Mouse (Mus musculus) midbrain, embryonic 11.5 days (tissue): ENCODE data around the gene Gtf2i. TPM values are rescaled to one million over a fixed set of nuclear protein-coding genes. Genes with fewer than 3 reads are reported as not detected.

Experiments used
- ATAC-seq: fragments of 200-750 bp; cut with Nextera tagmentation; 2 replicates; pipeline ENCODE4 v1.8.0; 2017; ENCODE audit warnings: moderate TSS enrichment, moderate library complexity; ENCODE audit not compliant: low FRiP score
- DNase-seq: peaks from one replicate; pipeline ENCODE4 v3.0.0; 2015; ENCODE audit warnings: low spot score; ENCODE audit errors: missing footprints
- H3K27ac ChIP-seq: fragments of 300-500 bp; sonication (generic); 2 replicates; pipeline ENCODE4 v1.5.1; 2014; ENCODE audit warnings: low read depth, low read length
- H3K27me3 ChIP-seq: fragments of 300-500 bp; sonication (generic); 2 replicates; pipeline ENCODE4 v1.6.1; 2014; ENCODE audit warnings: mild to moderate bottlenecking, low read length, moderate library complexity, mixed read lengths; ENCODE audit not compliant: control insufficient read depth, insufficient read depth
- H3K36me3 ChIP-seq: fragments of 300-500 bp; sonication (generic); 2 replicates; pipeline ENCODE4 v1.6.1; 2014; ENCODE audit warnings: mild to moderate bottlenecking, low read length, moderate library complexity, mixed read lengths; ENCODE audit not compliant: control insufficient read depth, insufficient read depth
- H3K4me1 ChIP-seq: fragments of 300-500 bp; sonication (generic); 2 replicates; pipeline ENCODE4 v1.6.1; 2014; ENCODE audit warnings: low read length; ENCODE audit not compliant: control insufficient read depth, insufficient read depth
- H3K4me2 ChIP-seq: fragments of 300-500 bp; sonication (generic); 2 replicates; pipeline ENCODE4 v1.6.1; 2014; ENCODE audit warnings: mild to moderate bottlenecking, moderate library complexity
- H3K4me3 ChIP-seq: fragments of 300-500 bp; sonication (generic); 2 replicates; pipeline ENCODE4 v1.5.1; 2014; ENCODE audit warnings: low read depth, low read length
- H3K9ac ChIP-seq: fragments of 300-500 bp; sonication (generic); 2 replicates; pipeline ENCODE4 v1.6.1; 2014; ENCODE audit warnings: low read length
- H3K9me3 ChIP-seq: fragments of 300-500 bp; sonication (generic); 2 replicates; pipeline ENCODE4 v1.6.1; 2016; ENCODE audit warnings: low read length; ENCODE audit not compliant: control insufficient read depth
- WGBS: fragments of 180-500 bp; shearing (Covaris S2); extraction: QIAGEN DNeasy Blood & Tissue Kit; methylation state at CpG from one replicate; pipeline ENCODE4 v1.1.7; 2014; 5-methylcytosine and 5-hydroxymethylcytosine counted together
- polyA plus RNA-seq: library from polyadenylated mRNA; unstranded; fragments of >200 nt; fragmentation: Nextera tagmentation; extraction: Ambion mirVana; gene quantifications from 2 replicates; pipeline ENCODE4 v1.2.1, GENCODE M21; 2014

Gtf2i gene
- polyA plus RNA-seq, 1 experiment from 2014 or later: 190 TPM

DNA sequence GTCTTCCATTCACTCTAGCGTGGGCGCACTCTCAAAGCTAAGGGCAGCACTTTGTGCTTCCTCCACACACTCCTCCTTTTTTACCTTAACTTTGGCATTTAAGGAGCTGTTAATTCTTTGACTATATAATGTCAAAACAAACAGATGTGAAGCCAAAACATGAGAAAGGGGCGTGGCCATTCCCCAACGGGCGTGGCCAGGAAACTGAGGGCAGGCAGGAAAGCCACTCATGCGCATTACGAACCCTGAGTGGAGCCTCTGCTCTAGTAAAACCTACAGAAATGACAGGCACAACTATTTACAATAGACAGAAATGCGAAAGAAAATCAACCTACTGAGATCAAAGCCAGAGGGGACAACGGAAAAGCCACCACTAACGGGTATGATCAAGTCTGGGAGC lies 39.0 kb downstream of the Gtf2i start:
- Histone ChIP-seq H3K27me3 (no peaks in the 10 kb centered on the region), H3K27ac (no peak overlapping the region), H3K9me3 (no peaks in the 10 kb centered on the region), H3K4me1 (no peaks in the 10 kb centered on the region), H3K36me3 (peaks cover 42% of the 10 kb centered on the region), H3K9ac (no peak overlapping the region), H3K4me2 (no peak overlapping the region), H3K4me3 (no peak overlapping the region)
- DNase-seq (no peak), ATAC-seq (no peak)
- 95% methylated on average over 10 of the region's 10 CpGs for WGBS

DNA sequence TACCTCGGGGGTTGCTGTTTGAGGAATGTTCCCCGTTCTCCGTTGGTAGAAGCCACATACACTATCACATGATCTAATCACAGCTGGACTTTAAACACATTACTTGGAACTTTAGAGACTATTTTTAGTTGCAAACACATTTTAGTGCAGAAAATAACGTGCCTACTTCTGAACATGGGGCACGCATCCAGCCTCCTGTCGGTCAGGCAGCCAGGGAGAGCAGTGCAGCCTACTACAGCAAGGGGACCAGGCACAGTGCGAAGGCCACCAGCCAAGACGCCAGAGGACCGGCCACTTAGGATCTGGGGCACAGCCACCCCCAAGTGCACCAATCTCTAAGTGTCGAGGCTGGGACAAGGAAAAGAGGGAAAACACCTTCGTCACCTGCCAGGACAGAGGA lies 39.5 kb downstream of the Gtf2i start:
- Histone ChIP-seq H3K36me3 (peaks cover 45% of the 10 kb centered on the region), H3K4me2 (no peak overlapping the region), H3K9me3 (no peaks in the 10 kb centered on the region), H3K4me1 (no peaks in the 10 kb centered on the region), H3K9ac (no peak overlapping the region), H3K27ac (no peak overlapping the region), H3K27me3 (no peaks in the 10 kb centered on the region), H3K4me3 (no peak overlapping the region)
- no peak for ATAC-seq
- 93% methylated on average over 11 of the region's 11 CpGs for WGBS
- DNase-seq: no peak

DNA sequence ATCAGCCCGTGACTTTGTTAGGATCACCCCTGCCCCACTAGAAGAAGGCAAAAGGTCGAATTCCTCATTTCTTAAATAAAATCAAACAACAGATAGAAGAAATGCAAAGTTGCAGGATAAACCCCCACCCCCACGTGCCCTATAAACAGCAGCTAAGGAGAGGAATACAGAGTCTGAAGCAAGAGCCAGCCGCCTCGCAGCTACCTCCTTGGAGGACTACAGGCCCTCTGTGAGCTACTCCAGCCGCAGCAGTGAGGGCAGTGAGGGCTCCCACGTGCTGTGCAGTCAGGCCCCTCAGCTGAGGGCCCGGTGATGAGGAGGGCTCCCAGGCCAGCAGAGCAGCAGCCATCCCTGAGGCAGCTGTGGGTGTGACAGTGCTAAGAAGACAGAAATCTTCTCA lies 40.8 kb downstream of the Gtf2i start:
- no peak for ATAC-seq
- WGBS: 91% methylated on average over 8 of the region's 8 CpGs
- Histone ChIP-seq H3K4me1 (no peaks in the 10 kb centered on the region), H3K36me3 (peaks cover 41% of the 10 kb centered on the region), H3K27ac (no peak overlapping the region), H3K9me3 (no peaks in the 10 kb centered on the region), H3K27me3 (no peaks in the 10 kb centered on the region), H3K4me2 (no peak overlapping the region), H3K9ac (no peak overlapping the region), H3K4me3 (no peak overlapping the region)
- DNase-seq: no peak

DNA sequence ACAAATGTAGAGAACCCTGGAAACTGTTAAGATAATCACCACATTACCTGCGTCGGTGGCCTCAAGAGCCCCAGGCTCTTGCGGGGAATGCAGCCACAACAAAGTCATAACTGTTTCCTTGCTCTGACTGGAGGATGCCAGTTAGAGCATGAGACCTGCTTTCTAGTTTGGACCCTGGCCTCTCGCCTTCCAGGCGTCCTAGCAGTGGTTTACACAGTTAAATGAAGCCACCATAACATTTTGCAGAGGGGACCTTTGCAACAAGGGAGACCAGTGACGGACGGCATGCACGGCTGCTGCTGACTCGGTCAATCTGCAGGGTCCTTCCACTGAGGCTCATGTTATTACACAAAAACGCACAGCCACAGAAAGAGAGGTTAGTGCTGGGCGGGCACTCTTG lies 41.8 kb downstream of the Gtf2i start:
- Histone ChIP-seq H3K27ac (no peak overlapping the region), H3K36me3 (peaks cover 46% of the 10 kb centered on the region), H3K4me1 (no peaks in the 10 kb centered on the region), H3K4me2 (no peak overlapping the region), H3K9ac (no peak overlapping the region), H3K27me3 (no peaks in the 10 kb centered on the region), H3K9me3 (no peaks in the 10 kb centered on the region), H3K4me3 (no peak overlapping the region)
- no peak for DNase-seq
- WGBS: 89% methylated on average over 11 of the region's 11 CpGs
- no peak for ATAC-seq

DNA sequence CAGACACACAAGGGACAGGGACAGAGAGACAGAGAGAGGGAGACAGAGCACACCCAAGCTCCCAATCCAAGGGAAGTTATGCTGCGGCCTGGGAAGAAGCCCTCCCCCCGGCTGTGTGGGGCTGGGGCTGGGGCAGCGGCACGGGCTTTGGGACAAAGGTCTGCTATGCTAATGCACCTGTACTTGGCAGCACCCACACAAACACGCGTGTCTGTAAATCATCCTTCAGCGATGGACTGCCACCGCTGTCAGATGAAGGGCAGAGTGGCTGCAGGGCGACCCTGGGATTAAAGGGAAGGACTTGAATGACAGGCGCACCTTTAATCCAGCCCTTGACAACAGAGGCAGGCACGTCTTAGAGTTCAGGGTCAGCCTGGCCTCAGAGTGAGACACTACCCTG lies 43.1 kb downstream of the Gtf2i start:
- H3K27ac ChIP-seq: no peak overlapping the region; the same call in 1 of the 2 replicates
- ATAC-seq: no peak
- H3K4me3 ChIP-seq: no peak overlapping the region
- no peaks in the 10 kb centered on the region for H3K9me3 ChIP-seq
- H3K9ac ChIP-seq: no peak overlapping the region
- no peak overlapping the region for H3K4me2 ChIP-seq
- no peaks in the 10 kb centered on the region for H3K27me3 ChIP-seq
- WGBS: 91% methylated on average over 11 of the region's 11 CpGs
- H3K4me1 ChIP-seq: no peaks in the 10 kb centered on the region
- DNase-seq: no peak
- peaks cover 47% of the 10 kb centered on the region for H3K36me3 ChIP-seq

DNA sequence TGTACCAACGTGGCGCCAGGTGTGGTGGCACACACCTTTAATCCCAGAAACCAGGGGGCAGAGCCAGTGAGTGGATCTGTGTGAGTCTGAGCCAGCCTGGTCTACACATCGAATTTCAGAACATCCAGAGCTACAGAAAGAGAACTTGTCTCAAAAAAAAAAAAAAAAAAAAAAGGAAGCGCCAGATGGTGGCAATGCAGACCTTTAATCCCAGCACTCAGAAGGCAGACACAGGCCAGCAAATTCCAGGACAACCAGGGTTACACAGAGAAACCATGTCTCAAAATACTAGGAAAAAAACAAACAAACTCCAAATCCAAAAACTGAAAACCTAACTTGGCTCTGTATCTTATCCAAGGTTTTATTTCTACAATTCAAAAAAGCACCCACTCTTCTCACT lies 44.0 kb downstream of the Gtf2i start:
- Histone ChIP-seq H3K27ac (no peak overlapping the region), H3K36me3 (peaks cover 46% of the 10 kb centered on the region), H3K27me3 (no peaks in the 10 kb centered on the region), H3K4me1 (no peaks in the 10 kb centered on the region), H3K4me3 (no peak overlapping the region), H3K9ac (no peak overlapping the region), H3K4me2 (no peak overlapping the region), H3K9me3 (no peaks in the 10 kb centered on the region)
- ATAC-seq (no peak), DNase-seq (no peak)
- WGBS: 89% methylated on average over 4 of the region's 4 CpGs

GRCm38 (mm10) chr5:134269751-134270150 lies 44.8 kb downstream of the Gtf2i start:
- Histone ChIP-seq H3K4me2 (no peak overlapping the region), H3K4me1 (no peaks in the 10 kb centered on the region), H3K36me3 (peaks cover 47% of the 10 kb centered on the region), H3K4me3 (no peak overlapping the region), H3K9ac (no peak overlapping the region), H3K27me3 (no peaks in the 10 kb centered on the region), H3K9me3 (no peaks in the 10 kb centered on the region), H3K27ac (no peak overlapping the region)
- WGBS: 94% methylated on average over 5 of the region's 5 CpGs
- ATAC-seq (no peak), DNase-seq (no peak)

GRCm38 (mm10) chr5:134268751-134269150 lies 45.8 kb downstream of the Gtf2i start:
- Histone ChIP-seq H3K9ac (no peak overlapping the region), H3K4me3 (no peak overlapping the region), H3K27ac (no peak overlapping the region), H3K36me3 (peaks cover 50% of the 10 kb centered on the region), H3K27me3 (no peaks in the 10 kb centered on the region), H3K9me3 (no peaks in the 10 kb centered on the region), H3K4me1 (no peaks in the 10 kb centered on the region), H3K4me2 (no peak overlapping the region)
- WGBS: 94% methylated on average over 8 of the region's 8 CpGs
- ATAC-seq (no peak), DNase-seq (no peak)

- no peaks in the 10 kb centered on the region for H3K9me3 ChIP-seq
- ATAC-seq (no peak), DNase-seq (no peak)
- H3K27ac ChIP-seq: no peak overlapping the region
- H3K4me2 ChIP-seq: no peak overlapping the region
- WGBS: 92% methylated on average over 18 of the region's 18 CpGs
- H3K27me3 ChIP-seq: no peaks in the 10 kb centered on the region
- peaks cover 50% of the 10 kb centered on the region for H3K36me3 ChIP-seq
- no peak overlapping the region for H3K4me3 ChIP-seq
- no peak overlapping the region for H3K9ac ChIP-seq
- H3K4me1 ChIP-seq: no peaks in the 10 kb centered on the region
These were observed 48.2 kb downstream of the Gtf2i start for GRCm38 (mm10) chr5:134266404-134266803.

- ATAC-seq (no peak), DNase-seq (no peak)
- Histone ChIP-seq H3K4me2 (no peak overlapping the region), H3K27ac (no peak overlapping the region), H3K9ac (no peak overlapping the region), H3K4me1 (no peaks in the 10 kb centered on the region), H3K27me3 (no peaks in the 10 kb centered on the region), H3K4me3 (no peak overlapping the region), H3K36me3 (peaks cover 53% of the 10 kb centered on the region), H3K9me3 (no peaks in the 10 kb centered on the region)
- 88% methylated on average over 2 of the region's 2 CpGs for WGBS
These were observed 48.7 kb downstream of the Gtf2i start for GRCm38 (mm10) chr5:134265890-134266289.
